Mouse (Mus musculus): ENCODE results near the gene Wdr62. TPM values are rescaled to one million over a fixed set of nuclear protein-coding genes. Genes with fewer than 3 reads are reported as not detected.

The Wdr62 gene
- polyA plus RNA-seq (2015; fragmentation: Nextera tagmentation; extraction: Ambion mirVana): 6.5 and 7.5 TPM in 2 replicates

DNA sequence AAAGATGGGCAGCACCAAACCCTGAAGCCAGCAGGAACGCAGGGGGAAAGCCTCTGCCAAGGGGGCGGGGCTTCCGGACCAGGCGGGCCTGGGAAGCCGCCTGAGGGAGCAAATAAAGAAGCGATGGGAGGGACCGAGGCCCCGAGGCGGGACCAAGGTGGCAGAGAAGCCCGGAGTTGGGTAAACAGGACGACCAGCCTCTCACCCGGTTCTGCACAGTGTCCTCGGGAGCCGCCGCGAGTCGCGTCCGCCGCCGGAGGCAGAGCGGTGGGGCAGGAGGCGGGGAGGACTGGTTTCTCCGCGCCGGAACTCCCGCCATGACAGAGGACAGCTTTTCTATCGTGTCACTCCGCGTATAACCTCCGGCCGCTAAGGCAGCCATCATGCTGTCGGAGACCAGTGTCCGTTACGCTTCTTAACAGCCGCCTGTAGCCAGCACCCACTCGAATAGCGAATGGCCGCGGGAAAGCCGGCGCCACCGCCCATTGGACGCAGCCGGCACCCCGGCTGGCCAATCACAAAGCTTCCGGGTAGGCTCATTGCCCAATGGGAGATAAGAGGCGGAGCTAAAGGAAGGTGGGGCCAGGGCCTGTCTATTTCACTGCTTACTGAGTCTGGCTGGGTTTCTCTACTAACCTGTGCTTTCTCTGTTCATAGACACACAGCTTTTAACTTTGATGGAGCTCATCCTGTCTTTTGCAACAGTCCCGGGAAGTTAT lies at the start of gene Wdr62, which contains the start of gene Thap8:
TSS of gene Wdr62 (minus strand) at position 469 of the 719 bp plus-strand sequence.
TSS of gene Thap8 (plus strand) at position 144 of the 719 bp plus-strand sequence.
- Histone ChIP-seq H3K9me3 (replicated peaks; ENCODE audit: control insufficient read depth, low read length) (no peaks in the 10 kb centered on the region), H3K27me3 (ENCODE audit: control insufficient read depth, insufficient read depth, low read depth, low read length) (no peaks in the 10 kb centered on the region), H3K4me3 (ENCODE audit: low read depth, low read length) (peak within 1 kb of the TSS; percentile 90), H3K4me1 (ENCODE audit: control insufficient read depth, low read depth, low read length) (peaks cover 22% of the 10 kb centered on the region), H3K9ac (ENCODE audit: low read depth, low read length) (peak within 1 kb of the TSS; percentile 81), H3K36me3 (ENCODE audit: control insufficient read depth, insufficient read depth) (no peaks in the 10 kb centered on the region), H3K27ac (ENCODE audit: low read length) (peak within 1 kb of the TSS; percentile 97), H3K4me2 (ENCODE audit: low read depth, low read length) (peak within 1 kb of the TSS; percentile 94)
- under 1% methylated on average over 47 of the region's 49 CpGs for WGBS (ENCODE audit: insufficient replicate concordance)
- ATAC-seq (ENCODE audit: low read depth): peak; percentile 92

GRCm38 (mm10) chr7:30328379-30328778 lies 48.2 kb upstream of the Wdr62 start:
- peaks cover 1% of the 10 kb centered on the region for H3K4me1 ChIP-seq (ENCODE audit: control insufficient read depth, low read depth, low read length)
- no peaks in the 10 kb centered on the region for H3K9me3 ChIP-seq (replicated peaks; ENCODE audit: control insufficient read depth, low read length)
- H3K9ac ChIP-seq (ENCODE audit: low read depth, low read length): no peak overlapping the region
- no peaks in the 10 kb centered on the region for H3K36me3 ChIP-seq (ENCODE audit: control insufficient read depth, insufficient read depth)
- 56% methylated on average over 10 of the region's 10 CpGs for WGBS (ENCODE audit: insufficient replicate concordance)
- no peak for ATAC-seq (ENCODE audit: low read depth)
- no peak overlapping the region for H3K27ac ChIP-seq (ENCODE audit: low read length)
- H3K4me2 ChIP-seq (ENCODE audit: low read depth, low read length): no peak overlapping the region
- peaks cover 2% of the 10 kb centered on the region; the same call in 1 of the 2 replicates for H3K27me3 ChIP-seq (ENCODE audit: control insufficient read depth, insufficient read depth, low read depth, low read length)
- no peak overlapping the region for H3K4me3 ChIP-seq (ENCODE audit: low read depth, low read length)

GRCm38 (mm10) chr7:30327140-30327539 lies 46.9 kb upstream of the Wdr62 start:
- Histone ChIP-seq H3K4me1 (ENCODE audit: control insufficient read depth, low read depth, low read length) (peaks cover 7% of the 10 kb centered on the region), H3K27ac (ENCODE audit: low read length) (no peak overlapping the region), H3K36me3 (ENCODE audit: control insufficient read depth, insufficient read depth) (no peaks in the 10 kb centered on the region), H3K27me3 (ENCODE audit: control insufficient read depth, insufficient read depth, low read depth, low read length) (no peaks in the 10 kb centered on the region), H3K9me3 (replicated peaks; ENCODE audit: control insufficient read depth, low read length) (no peaks in the 10 kb centered on the region), H3K4me3 (ENCODE audit: low read depth, low read length) (no peak overlapping the region), H3K9ac (ENCODE audit: low read depth, low read length) (no peak overlapping the region), H3K4me2 (ENCODE audit: low read depth, low read length) (no peak overlapping the region)
- WGBS (ENCODE audit: insufficient replicate concordance): 59% methylated on average over 15 of the region's 15 CpGs
- ATAC-seq (ENCODE audit: low read depth): no peak

GRCm38 (mm10) chr7:30326427-30326826 lies 46.2 kb upstream of the Wdr62 start:
- no peaks in the 10 kb centered on the region for H3K36me3 ChIP-seq (ENCODE audit: control insufficient read depth, insufficient read depth)
- H3K9ac ChIP-seq (ENCODE audit: low read depth, low read length): no peak overlapping the region
- no peak overlapping the region for H3K27ac ChIP-seq (ENCODE audit: low read length)
- ATAC-seq (ENCODE audit: low read depth): no peak
- H3K4me3 ChIP-seq (ENCODE audit: low read depth, low read length): no peak overlapping the region
- peaks cover 8% of the 10 kb centered on the region for H3K4me1 ChIP-seq (ENCODE audit: control insufficient read depth, low read depth, low read length)
- H3K27me3 ChIP-seq (ENCODE audit: control insufficient read depth, insufficient read depth, low read depth, low read length): no peaks in the 10 kb centered on the region
- no peak overlapping the region for H3K4me2 ChIP-seq (ENCODE audit: low read depth, low read length)
- H3K9me3 ChIP-seq (replicated peaks; ENCODE audit: control insufficient read depth, low read length): no peaks in the 10 kb centered on the region

DNA sequence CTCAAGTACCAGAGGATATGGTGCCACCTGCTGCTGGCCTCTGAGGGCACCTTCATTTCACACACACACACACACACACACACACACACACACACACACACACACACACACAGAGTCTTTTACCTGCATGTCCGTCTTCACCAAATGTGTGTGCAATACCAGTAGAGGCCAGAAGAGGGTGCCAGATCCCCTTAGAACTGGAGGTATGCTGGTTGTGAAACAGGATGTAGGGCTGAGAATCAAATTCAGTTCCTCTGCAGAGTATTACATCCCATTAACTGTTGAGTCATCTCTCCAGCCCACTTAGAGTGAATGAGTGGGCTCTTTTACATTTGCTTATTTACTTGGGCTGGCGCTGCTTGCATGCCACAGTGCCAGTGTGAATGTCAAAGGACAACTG lies 45.1 kb upstream of the Wdr62 start:
- Histone ChIP-seq H3K9ac (ENCODE audit: low read depth, low read length) (no peak overlapping the region), H3K27me3 (ENCODE audit: control insufficient read depth, insufficient read depth, low read depth, low read length) (no peaks in the 10 kb centered on the region), H3K4me1 (ENCODE audit: control insufficient read depth, low read depth, low read length) (peaks cover 18% of the 10 kb centered on the region), H3K36me3 (ENCODE audit: control insufficient read depth, insufficient read depth) (no peaks in the 10 kb centered on the region), H3K4me3 (ENCODE audit: low read depth, low read length) (no peak overlapping the region), H3K9me3 (replicated peaks; ENCODE audit: control insufficient read depth, low read length) (no peaks in the 10 kb centered on the region), H3K27ac (ENCODE audit: low read length) (no peak overlapping the region), H3K4me2 (ENCODE audit: low read depth, low read length) (no peak overlapping the region)
- ATAC-seq (ENCODE audit: low read depth): no peak
- WGBS (ENCODE audit: insufficient replicate concordance): 38% methylated on average over 2 of the region's 2 CpGs

DNA sequence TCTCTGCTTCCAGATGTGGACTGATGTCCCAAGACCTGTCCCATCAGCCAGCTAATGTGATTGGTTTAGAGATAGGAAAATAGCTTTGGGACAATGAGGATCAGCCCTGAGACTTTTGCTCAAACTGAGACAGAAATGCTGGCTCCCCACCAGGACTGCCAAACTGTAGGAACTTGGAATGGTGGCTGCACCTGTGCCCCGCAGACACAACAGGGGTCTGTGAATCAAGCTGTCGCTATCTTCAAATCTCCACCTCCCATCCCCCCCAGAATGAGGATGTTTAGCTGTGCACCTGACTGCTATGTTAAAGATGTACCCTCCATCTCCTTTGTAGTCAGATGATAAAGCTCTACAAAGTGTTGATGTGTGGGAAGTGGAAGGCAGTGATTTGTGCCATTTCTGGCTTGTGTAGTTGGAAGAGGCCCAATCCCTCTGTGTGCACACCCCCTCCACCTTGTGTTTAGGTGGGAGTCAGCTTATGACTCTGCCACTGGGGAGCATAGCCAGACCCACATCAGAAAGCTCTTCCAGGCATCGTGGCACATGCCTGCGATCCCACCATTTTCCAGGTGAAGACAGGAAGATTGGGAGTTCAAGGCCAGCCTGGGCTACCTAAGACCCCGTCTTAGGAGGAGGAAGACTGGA lies 44.2 kb upstream of the Wdr62 start:
- H3K4me1 ChIP-seq (ENCODE audit: control insufficient read depth, low read depth, low read length): peaks cover 19% of the 10 kb centered on the region
- no peak overlapping the region for H3K4me3 ChIP-seq (ENCODE audit: low read depth, low read length)
- no peak overlapping the region for H3K27ac ChIP-seq (ENCODE audit: low read length)
- no peak overlapping the region for H3K4me2 ChIP-seq (ENCODE audit: low read depth, low read length)
- 63% methylated on average over 5 of the region's 5 CpGs for WGBS (ENCODE audit: insufficient replicate concordance)
- no peaks in the 10 kb centered on the region for H3K9me3 ChIP-seq (replicated peaks; ENCODE audit: control insufficient read depth, low read length)
- H3K36me3 ChIP-seq (ENCODE audit: control insufficient read depth, insufficient read depth): no peaks in the 10 kb centered on the region
- no peak overlapping the region for H3K9ac ChIP-seq (ENCODE audit: low read depth, low read length)
- no peaks in the 10 kb centered on the region for H3K27me3 ChIP-seq (ENCODE audit: control insufficient read depth, insufficient read depth, low read depth, low read length)
- no peak for ATAC-seq (ENCODE audit: low read depth)

DNA sequence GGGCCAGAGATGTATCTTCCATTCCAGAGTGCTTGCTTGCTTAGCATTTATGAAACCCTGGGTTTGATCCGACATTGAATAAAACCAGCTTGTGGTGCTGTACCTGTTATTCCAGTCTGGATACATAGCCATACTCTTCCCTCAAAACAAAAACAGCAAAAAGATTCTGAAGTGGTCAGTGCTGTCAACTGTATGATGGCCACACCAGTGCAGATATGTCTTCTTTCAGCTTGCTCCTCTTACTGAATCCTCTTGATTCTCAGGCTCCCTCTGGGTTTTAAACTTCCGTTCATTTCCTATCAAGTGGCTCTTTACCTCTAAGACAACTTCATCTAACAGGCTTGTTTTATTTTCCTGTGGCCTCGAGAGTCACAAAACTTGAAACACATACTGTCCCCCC lies 43.6 kb upstream of the Wdr62 start, which contains the start of gene Sdhaf1:
TSS of gene Sdhaf1 (minus strand) at position 101 of the 400 bp plus-strand sequence.
- peak within 1 kb of the TSS; percentile 74 for H3K4me3 ChIP-seq (ENCODE audit: low read depth, low read length)
- H3K9me3 ChIP-seq (replicated peaks; ENCODE audit: control insufficient read depth, low read length): no peaks in the 10 kb centered on the region
- no peaks in the 10 kb centered on the region for H3K36me3 ChIP-seq (ENCODE audit: control insufficient read depth, insufficient read depth)
- H3K4me1 ChIP-seq (ENCODE audit: control insufficient read depth, low read depth, low read length): peaks cover 19% of the 10 kb centered on the region
- peak within 1 kb of the TSS; percentile 78 for H3K4me2 ChIP-seq (ENCODE audit: low read depth, low read length)
- peak within 1 kb of the TSS; percentile 68 for H3K9ac ChIP-seq (ENCODE audit: low read depth, low read length)
- WGBS (ENCODE audit: insufficient replicate concordance): 61% methylated on average over 3 of the region's 3 CpGs
- H3K27me3 ChIP-seq (ENCODE audit: control insufficient read depth, insufficient read depth, low read depth, low read length): no peaks in the 10 kb centered on the region
- ATAC-seq (ENCODE audit: low read depth): no peak
- H3K27ac ChIP-seq (ENCODE audit: low read length): peak within 1 kb of the TSS; percentile 80

GRCm38 (mm10) chr7:30322865-30323264 lies 42.6 kb upstream of the Wdr62 start:
- Histone ChIP-seq H3K9ac (ENCODE audit: low read depth, low read length) (peak overlapping the region; percentile 68), H3K9me3 (replicated peaks; ENCODE audit: control insufficient read depth, low read length) (no peaks in the 10 kb centered on the region), H3K27ac (ENCODE audit: low read length) (peak overlapping the region; percentile 80), H3K4me3 (ENCODE audit: low read depth, low read length) (peak overlapping the region; percentile 74), H3K4me1 (ENCODE audit: control insufficient read depth, low read depth, low read length) (peaks cover 19% of the 10 kb centered on the region), H3K27me3 (ENCODE audit: control insufficient read depth, insufficient read depth, low read depth, low read length) (no peaks in the 10 kb centered on the region), H3K36me3 (ENCODE audit: control insufficient read depth, insufficient read depth) (no peaks in the 10 kb centered on the region), H3K4me2 (ENCODE audit: low read depth, low read length) (peak overlapping the region; percentile 78)
- WGBS (ENCODE audit: insufficient replicate concordance): 7% methylated on average over 6 of the region's 6 CpGs
- ATAC-seq (ENCODE audit: low read depth): no peak

DNA sequence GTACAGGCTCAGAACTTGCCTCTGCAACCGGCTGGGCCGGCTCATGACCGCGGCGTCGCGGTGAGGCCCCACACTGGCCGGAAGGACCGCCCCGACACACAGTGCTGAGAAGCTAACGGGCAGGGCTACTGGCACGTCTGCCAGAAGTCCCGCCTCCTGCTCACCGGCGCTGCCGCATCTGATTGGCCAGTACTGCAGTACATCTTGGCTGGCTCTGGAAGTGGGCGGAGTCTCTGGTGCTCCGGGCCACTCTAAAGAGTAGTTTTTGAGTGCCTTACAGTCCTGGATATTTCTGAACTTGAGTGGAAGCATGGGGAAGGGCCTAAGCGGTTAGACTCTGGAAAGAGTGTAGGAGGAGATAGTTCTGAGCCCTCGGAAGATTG lies 42.1 kb upstream of the Wdr62 start:
- Histone ChIP-seq H3K9ac (ENCODE audit: low read depth, low read length) (peak overlapping the region; percentile 76), H3K27ac (ENCODE audit: low read length) (peak overlapping the region; percentile 80), H3K4me2 (ENCODE audit: low read depth, low read length) (peak overlapping the region; percentile 78), H3K27me3 (ENCODE audit: control insufficient read depth, insufficient read depth, low read depth, low read length) (no peaks in the 10 kb centered on the region), H3K4me1 (ENCODE audit: control insufficient read depth, low read depth, low read length) (peaks cover 19% of the 10 kb centered on the region), H3K36me3 (ENCODE audit: control insufficient read depth, insufficient read depth) (no peaks in the 10 kb centered on the region), H3K4me3 (ENCODE audit: low read depth, low read length) (peak overlapping the region; percentile 74), H3K9me3 (replicated peaks; ENCODE audit: control insufficient read depth, low read length) (no peaks in the 10 kb centered on the region)
- WGBS (ENCODE audit: insufficient replicate concordance): under 1% methylated on average over 20 of the region's 20 CpGs
- peak; percentile 98 for ATAC-seq (ENCODE audit: low read depth)
